Mouse (Mus musculus) adipose tissue, adult 10 weeks (tissue): ENCODE measurements around the gene Strada. TPM values are rescaled to one million over a fixed set of nuclear protein-coding genes. Genes with fewer than 3 reads are reported as not detected.

ENCODE experiments used
- polyA plus RNA-seq: library from polyadenylated mRNA; stranded (reverse); fragments of 350-450 nt; fragmentation: Illumina TruSeq; extraction: RNeasy Lipid Tissue Mini Kit (QIAGEN cat#74804); gene quantifications from one replicate; pipeline ENCODE4 v1.2.3, GENCODE M21; 2014; ENCODE audit warnings: low read depth, low replicate concordance

Gene Strada
- 21.7 TPM for polyA plus RNA-seq

GRCm38 (mm10) chr11:106202123-106202465 is at the start of gene Strada:
Strada (minus strand) TSS chr11:106202168.

GRCm38 (mm10) chr11:106216730-106217490 is 14.9 kb upstream of the Strada start, which contains the start of gene Ddx42:
Ddx42 (plus strand) TSS chr11:106216926.

GRCm38 (mm10) chr11:106215927-106216729 is 14.2 kb upstream of the Strada start, which contains the start of gene Ccdc47:
Ccdc47 (minus strand) TSS chr11:106216344.

GRCm38 (mm10) chr11:106160841-106161721 is 40.9 kb downstream of the Strada start, which contains the start of the genes Gm10840 and Limd2:
Gm10840 (plus strand) TSS chr11:106160850.
Limd2 (minus strand) TSS chr11:106160860.

Other genes starting within 250 kb of the Strada start
- 486 TPM for gene Cyb561, start 248.8 kb downstream of the Strada start, polyA plus RNA-seq
- gene Ace, start 234.2 kb downstream of the Strada start, polyA plus RNA-seq: 305 TPM
- gene Ace3, start 207.5 kb downstream of the Strada start, polyA plus RNA-seq: 1.2 TPM
- 0.15 TPM for gene Kcnh6, start 194.0 kb downstream of the Strada start, polyA plus RNA-seq
- gene Dcaf7, start 165.3 kb downstream of the Strada start, polyA plus RNA-seq: 42.8 TPM
- gene Taco1, start 136.1 kb downstream of the Strada start, polyA plus RNA-seq: 12.3 TPM
- gene Map3k3, start 117.6 kb downstream of the Strada start, polyA plus RNA-seq: 39.8 TPM
- gene Gm10840, start 41.3 kb downstream of the Strada start, polyA plus RNA-seq: 4.8 TPM
- 43.2 TPM for gene Limd2, start 41.3 kb downstream of the Strada start, polyA plus RNA-seq
- gene Ccdc47, start 14.2 kb upstream of the Strada start, polyA plus RNA-seq: 76.2 TPM
- 43.4 TPM for gene Ddx42, start 14.8 kb upstream of the Strada start, polyA plus RNA-seq
- gene Ftsj3, start 53.9 kb upstream of the Strada start, polyA plus RNA-seq: 37.5 TPM
- gene Psmc5, start 54.0 kb upstream of the Strada start, polyA plus RNA-seq: 123 TPM
- 55.6 TPM for gene Smarcd2, start 70.8 kb upstream of the Strada start, polyA plus RNA-seq
- 2.4 TPM for gene Tcam1, start 74.5 kb upstream of the Strada start, polyA plus RNA-seq
- not detected for gene Gh, start 99.7 kb upstream of the Strada start, polyA plus RNA-seq
- 0.97 TPM for gene Cd79b, start 112.6 kb upstream of the Strada start, polyA plus RNA-seq
- gene Scn4a, start 151.1 kb upstream of the Strada start, polyA plus RNA-seq: 0.22 TPM
- 5.2 TPM for gene Prr29, start 163.3 kb upstream of the Strada start, polyA plus RNA-seq
- gene Icam2, start 185.9 kb upstream of the Strada start, polyA plus RNA-seq: 16.0 TPM